Mouse (Mus musculus) myocyte (in vitro differentiated cells): Measurements from ENCODE around the gene Adamts14.

Experiments
- CEBPB ChIP-seq: IDR thresholded peaks from 2 replicates; pipeline ENCODE4 v1.6.1; 2011; ENCODE audit warnings: mild to moderate bottlenecking, moderate library complexity; ENCODE audit not compliant: poor library complexity, insufficient read depth, severe bottlenecking
- E2F4 ChIP-seq: IDR thresholded peaks from one replicate; pipeline ENCODE4 v1.6.1; 2011; ENCODE audit warnings: mild to moderate bottlenecking, control low read depth, moderate library complexity; ENCODE audit not compliant: insufficient read depth
- MAX ChIP-seq: IDR thresholded peaks from one replicate; pipeline ENCODE4 v1.6.1; 2011; ENCODE audit warnings: low read depth, mild to moderate bottlenecking, control low read depth
- MYOD1 ChIP-seq, 3 experiments: IDR thresholded peaks; one replicate each; pipeline ENCODE4 v1.6.1; 2011; ENCODE audit warnings: control low read depth in 2 of 3, low read depth in 2 of 3, mild to moderate bottlenecking in 2 of 3, moderate library complexity in 1 of 3; ENCODE audit not compliant: insufficient read length in 2 of 3, control insufficient read depth in 1 of 3
- MYOG ChIP-seq, 3 experiments: IDR thresholded peaks; one replicate each; pipeline ENCODE4 v1.6.1; 2011; ENCODE audit warnings: control low read depth in 2 of 3, low read depth in 2 of 3, mild to moderate bottlenecking in 2 of 3; ENCODE audit not compliant: insufficient read length in 2 of 3, control insufficient read depth in 1 of 3, insufficient read depth in 1 of 3
- POLR2A ChIP-seq: IDR thresholded peaks from one replicate; pipeline ENCODE4 v1.6.1; 2011; ENCODE audit warnings: low read depth, mild to moderate bottlenecking, control low read depth, moderate library complexity; ENCODE audit not compliant: insufficient read length
- POLR2AphosphoS2 ChIP-seq: IDR thresholded peaks from one replicate; pipeline ENCODE4 v1.6.1; 2011; ENCODE audit warnings: low read depth, control low read depth; ENCODE audit not compliant: insufficient read length
- REST ChIP-seq: IDR thresholded peaks from one replicate; pipeline ENCODE4 v1.6.1; 2011; ENCODE audit warnings: mild to moderate bottlenecking, control low read depth, moderate library complexity; ENCODE audit not compliant: insufficient read depth, insufficient read length
- SRF ChIP-seq: IDR thresholded peaks from one replicate; pipeline ENCODE4 v1.6.1; 2011; ENCODE audit warnings: low read depth; ENCODE audit not compliant: control insufficient read depth, insufficient read length
- TCF12 ChIP-seq: IDR thresholded peaks from one replicate; pipeline ENCODE4 v1.6.1; 2011; ENCODE audit warnings: mild to moderate bottlenecking, control low read depth; ENCODE audit not compliant: poor library complexity, insufficient read depth, severe bottlenecking
- TCF3 ChIP-seq: IDR thresholded peaks from one replicate; pipeline ENCODE4 v1.6.1; 2011; ENCODE audit warnings: low read depth, control low read depth; ENCODE audit not compliant: insufficient read length
- USF1 ChIP-seq: IDR thresholded peaks from one replicate; pipeline ENCODE4 v1.6.1; 2011; ENCODE audit warnings: low read depth, mild to moderate bottlenecking, control low read depth, moderate library complexity

GRCm38 (mm10) chr10:61149476-61149875 is 123.8 kb downstream of the Adamts14 start:
- TF ChIP-seq POLR2A = no peak
- no peak for TF ChIP-seq REST
- no peak for TF ChIP-seq MAX
- no peak for TF ChIP-seq E2F4
- TF ChIP-seq TCF12 = no peak
- peak in 1 of 3 experiments; percentile 47 for TF ChIP-seq MYOD1 (IDR thresholded peaks at IDR 0.05; ENCODE audit: control insufficient read depth in 1 of 3, insufficient read length in 2 of 3, low read depth in 2 of 3)
- TF ChIP-seq POLR2AphosphoS2 = no peak
- no peak for TF ChIP-seq USF1
- TF ChIP-seq TCF3 = no peak
- TF ChIP-seq CEBPB = no peak
- no peak for TF ChIP-seq MYOG (IDR thresholded peaks at IDR 0.05; ENCODE audit: control insufficient read depth in 1 of 3, insufficient read depth in 1 of 3, insufficient read length in 2 of 3, low read depth in 2 of 3)
- no peak for TF ChIP-seq SRF
